Mouse (Mus musculus) midbrain, embryonic 12.5 days (tissue): Measurements from ENCODE around the gene Atrnl1. TPM values are rescaled to one million over a fixed set of nuclear protein-coding genes. Genes with fewer than 3 reads are reported as not detected.
A peak's percentile ranks its signal among the peaks of the same experiment; 100 is the strongest.

Experiments used
- ATAC-seq: fragments of 200-750 bp; cut with Nextera tagmentation; 2 replicates; pipeline ENCODE4 v1.8.0; 2017; ENCODE audit warnings: low read depth, moderate TSS enrichment, moderate library complexity; ENCODE audit not compliant: low FRiP score
- H3K27ac ChIP-seq: fragments of 300-500 bp; sonication (generic); replicated peaks from 2 replicates; pipeline ENCODE4 v1.5.1; 2016; ENCODE audit warnings: mild to moderate bottlenecking
- H3K27me3 ChIP-seq: fragments of 300-500 bp; sonication (generic); 2 replicates; pipeline ENCODE4 v1.6.1; 2016; ENCODE audit warnings: mild to moderate bottlenecking
- H3K36me3 ChIP-seq: fragments of 300-500 bp; sonication (generic); 2 replicates; pipeline ENCODE4 v1.6.1; 2016
- H3K4me1 ChIP-seq: fragments of 300-500 bp; sonication (generic); 2 replicates; pipeline ENCODE4 v1.6.1; 2016
- H3K4me2 ChIP-seq: fragments of 300-500 bp; sonication (generic); replicated peaks from 2 replicates; pipeline ENCODE4 v1.6.1; 2016; ENCODE audit warnings: mild to moderate bottlenecking, moderate library complexity
- H3K4me3 ChIP-seq: fragments of 300-500 bp; sonication (generic); 2 replicates; pipeline ENCODE4 v1.5.1; 2016; ENCODE audit warnings: mild to moderate bottlenecking
- H3K9ac ChIP-seq: fragments of 300-500 bp; sonication (generic); replicated peaks from 2 replicates; pipeline ENCODE4 v1.6.1; 2016; ENCODE audit warnings: mild to moderate bottlenecking, moderate library complexity
- H3K9me3 ChIP-seq: fragments of 300-500 bp; sonication (generic); 2 replicates; pipeline ENCODE4 v1.6.1; 2016; ENCODE audit warnings: mild to moderate bottlenecking
- WGBS: fragments of 180-500 bp; shearing (Covaris S2); methylation state at CpG from one replicate; pipeline ENCODE4 v1.1.7; 2016; 5-methylcytosine and 5-hydroxymethylcytosine counted together
- polyA plus RNA-seq: library from polyadenylated mRNA; unstranded; fragments of >200 nt; fragmentation: Nextera tagmentation; extraction: Ambion mirVana; gene quantifications from 2 replicates; pipeline ENCODE4 v1.2.1, GENCODE M21; 2016

The Atrnl1 gene
- polyA plus RNA-seq, 1 experiment from 2014 or later: 11.2 TPM

DNA sequence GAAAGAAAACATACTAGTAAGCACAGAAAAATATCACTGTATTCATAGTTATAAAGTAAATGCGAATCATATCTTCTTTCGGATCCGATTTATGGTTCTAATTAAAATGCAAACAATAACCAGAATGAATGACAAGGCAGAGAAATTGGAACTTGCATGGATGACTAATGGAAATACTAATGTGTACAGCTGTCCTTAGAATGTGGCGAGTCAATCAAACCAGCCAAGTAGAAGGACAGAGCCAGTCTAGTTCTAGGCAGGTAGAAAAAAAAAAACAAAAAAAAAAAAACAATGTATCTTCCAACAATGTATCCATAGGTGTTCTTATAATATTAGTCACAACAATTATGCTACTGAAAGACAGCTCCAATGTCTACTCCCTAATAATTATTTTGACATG is 116.2 kb downstream of the Atrnl1 start:
- H3K4me1 ChIP-seq: no peaks in the 10 kb centered on the region
- H3K9me3 ChIP-seq: no peaks in the 10 kb centered on the region
- ATAC-seq: no peak
- no peak overlapping the region for H3K4me2 ChIP-seq
- H3K27ac ChIP-seq: no peak overlapping the region
- H3K27me3 ChIP-seq: no peaks in the 10 kb centered on the region
- no peak overlapping the region for H3K9ac ChIP-seq
- H3K4me3 ChIP-seq: no peak overlapping the region
- WGBS: 95% methylated on average over 4 of the region's 4 CpGs
- peaks cover 3% of the 10 kb centered on the region; the same call in 1 of the 2 replicates for H3K36me3 ChIP-seq

- H3K4me2 ChIP-seq: no peak overlapping the region
- ATAC-seq: no peak
- WGBS: 90% methylated on average over 3 of the region's 3 CpGs
- no peak overlapping the region for H3K9ac ChIP-seq
- no peaks in the 10 kb centered on the region for H3K9me3 ChIP-seq
- H3K4me3 ChIP-seq: no peak overlapping the region
- H3K27me3 ChIP-seq: no peaks in the 10 kb centered on the region
- H3K4me1 ChIP-seq: no peaks in the 10 kb centered on the region
- H3K27ac ChIP-seq: no peak overlapping the region
- peaks cover 30% of the 10 kb centered on the region for H3K36me3 ChIP-seq
These were observed 126.6 kb downstream of the Atrnl1 start for GRCm38 (mm10) chr19:57737475-57737874.

DNA sequence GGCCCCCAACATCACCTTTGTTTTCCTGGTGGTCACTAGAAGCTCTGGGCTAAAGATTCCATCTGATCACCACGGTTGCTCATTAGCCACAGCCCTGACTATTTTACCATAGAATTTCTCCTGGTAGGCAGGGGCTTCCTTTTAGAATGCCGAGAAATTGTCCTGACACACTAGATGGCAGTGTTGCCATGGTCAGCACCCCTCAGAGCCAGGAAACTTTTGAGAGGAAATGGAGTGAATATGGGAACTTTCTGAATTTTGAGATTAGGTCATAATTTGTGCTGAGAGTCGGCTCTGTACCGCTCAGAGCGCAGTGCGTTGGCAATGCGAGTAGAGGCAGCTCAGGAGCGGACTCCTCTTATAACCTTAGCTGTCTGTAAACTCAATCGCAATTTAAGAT is 134.7 kb downstream of the Atrnl1 start:
- Histone ChIP-seq H3K36me3 (no peaks in the 10 kb centered on the region), H3K4me3 (no peak overlapping the region), H3K27ac (no peak overlapping the region), H3K4me2 (no peak overlapping the region), H3K27me3 (no peaks in the 10 kb centered on the region), H3K9me3 (no peaks in the 10 kb centered on the region), H3K4me1 (no peaks in the 10 kb centered on the region), H3K9ac (no peak overlapping the region)
- no peak for ATAC-seq
- WGBS: 67% methylated on average over 9 of the region's 9 CpGs

DNA sequence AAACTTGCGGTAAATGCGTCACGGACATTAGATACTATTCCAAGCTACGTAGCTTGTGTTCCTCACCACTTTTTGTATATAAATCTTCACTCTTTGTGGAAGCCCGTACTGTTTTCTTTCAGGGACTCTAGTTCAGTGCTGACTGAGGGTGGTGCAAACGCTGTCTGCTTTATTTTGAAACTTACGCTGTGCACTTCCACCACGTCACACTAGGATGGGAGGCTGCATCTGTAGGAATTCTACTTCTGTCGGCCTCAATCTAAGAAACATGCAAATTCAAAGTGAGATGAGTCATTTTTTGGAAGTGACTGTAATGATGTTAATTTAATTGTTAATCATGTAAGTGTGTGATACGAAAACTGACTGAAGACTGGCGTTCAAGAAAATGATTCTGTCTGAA is 135.7 kb downstream of the Atrnl1 start:
- H3K9me3 ChIP-seq: no peaks in the 10 kb centered on the region
- H3K27me3 ChIP-seq: no peaks in the 10 kb centered on the region
- no peak for ATAC-seq
- H3K27ac ChIP-seq: no peak overlapping the region
- H3K36me3 ChIP-seq: no peaks in the 10 kb centered on the region
- no peaks in the 10 kb centered on the region for H3K4me1 ChIP-seq
- no peak overlapping the region for H3K4me2 ChIP-seq
- no peak overlapping the region for H3K9ac ChIP-seq
- no peak overlapping the region for H3K4me3 ChIP-seq
- 90% methylated on average over 11 of the region's 11 CpGs for WGBS

DNA sequence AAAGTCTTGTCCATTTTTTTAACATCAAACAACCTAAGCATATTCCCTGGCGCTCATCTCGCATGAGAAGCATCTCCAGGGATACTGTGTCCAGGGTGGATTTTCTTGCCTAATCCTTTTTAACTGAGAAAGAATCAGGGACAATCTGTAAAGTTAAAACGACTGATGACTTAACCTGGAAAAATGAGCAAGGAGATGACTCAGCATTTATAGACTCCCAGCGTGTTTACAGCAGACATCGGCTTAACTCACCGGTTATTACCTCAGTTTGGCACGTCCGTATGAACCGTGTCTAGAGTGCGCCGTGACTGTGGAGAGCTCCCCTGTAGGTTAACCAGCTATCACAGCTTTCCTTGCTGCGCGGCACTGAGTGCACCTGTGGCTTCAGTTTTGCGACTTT is 141.4 kb downstream of the Atrnl1 start:
- peaks cover 10% of the 10 kb centered on the region; the same call in 1 of the 2 replicates for H3K36me3 ChIP-seq
- H3K4me1 ChIP-seq: no peaks in the 10 kb centered on the region
- no peak overlapping the region for H3K4me3 ChIP-seq
- H3K27ac ChIP-seq: no peak overlapping the region
- no peak overlapping the region for H3K4me2 ChIP-seq
- no peak overlapping the region for H3K9ac ChIP-seq
- 88% methylated on average over 14 of the region's 14 CpGs for WGBS
- no peaks in the 10 kb centered on the region for H3K9me3 ChIP-seq
- ATAC-seq: no peak
- no peaks in the 10 kb centered on the region for H3K27me3 ChIP-seq

DNA sequence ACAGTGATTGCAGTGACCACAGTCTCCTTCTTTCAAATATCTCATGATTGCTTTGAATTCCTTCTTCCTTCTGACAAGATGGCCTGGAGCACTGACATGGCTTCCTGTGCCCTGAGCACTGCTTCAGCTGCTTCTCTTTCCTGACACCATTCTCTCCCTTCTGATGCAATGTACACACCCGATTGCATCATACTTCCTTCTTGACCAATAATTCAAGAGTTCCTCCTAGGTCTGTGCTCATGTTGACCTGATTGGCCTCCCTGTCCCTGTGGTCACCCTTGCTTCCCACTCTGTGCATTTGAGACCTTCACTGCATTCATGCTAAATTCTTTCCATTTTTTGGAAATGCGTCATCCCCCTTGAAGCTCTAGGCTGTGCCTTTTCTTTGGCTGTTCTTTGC is 151.7 kb downstream of the Atrnl1 start:
- no peak for ATAC-seq
- Histone ChIP-seq H3K27ac (no peak overlapping the region), H3K27me3 (no peaks in the 10 kb centered on the region), H3K36me3 (peaks cover 3% of the 10 kb centered on the region; the same call in 1 of the 2 replicates), H3K4me2 (no peak overlapping the region), H3K9ac (no peak overlapping the region), H3K9me3 (no peaks in the 10 kb centered on the region), H3K4me3 (no peak overlapping the region), H3K4me1 (no peaks in the 10 kb centered on the region)
- WGBS: 95% methylated on average over 2 of the region's 2 CpGs

DNA sequence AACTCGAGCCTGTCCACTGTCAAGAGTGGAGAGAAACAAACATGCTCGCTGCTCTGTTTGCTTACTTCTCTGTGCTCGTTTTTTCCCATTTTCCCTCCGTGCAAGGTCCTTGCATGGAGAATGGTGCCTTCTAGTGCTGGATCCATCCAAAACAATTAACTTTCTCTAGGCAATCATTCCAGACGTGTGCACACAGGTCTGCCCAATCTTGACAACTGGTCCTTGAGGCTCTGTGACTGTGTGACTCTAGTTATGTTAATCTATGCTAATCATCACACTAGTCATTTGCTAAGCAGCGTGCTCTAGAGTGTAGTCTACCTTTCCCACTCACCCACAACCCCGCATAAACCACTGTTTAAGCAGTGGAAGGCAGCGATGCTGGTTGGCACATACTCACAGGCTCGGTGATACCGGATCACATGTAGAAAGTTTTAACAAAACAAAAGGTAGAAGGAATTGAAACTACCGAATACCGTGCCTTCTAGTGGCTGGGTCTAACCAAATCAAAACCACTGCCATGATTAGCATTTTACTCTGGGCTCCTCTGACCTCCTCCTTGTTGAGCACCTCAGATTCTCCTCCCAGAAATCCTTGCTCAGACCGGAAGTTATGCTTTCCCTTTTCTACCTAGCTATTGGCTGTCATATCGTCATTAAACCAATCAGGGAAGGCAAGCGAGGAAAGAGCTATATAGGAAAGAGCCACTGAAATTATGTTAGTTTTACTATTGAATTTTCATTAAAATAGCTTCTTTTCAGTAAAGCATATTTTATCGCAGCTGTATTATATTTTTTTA is 153.9 kb downstream of the Atrnl1 start:
- WGBS: 80% methylated on average over 16 of the region's 16 CpGs

DNA sequence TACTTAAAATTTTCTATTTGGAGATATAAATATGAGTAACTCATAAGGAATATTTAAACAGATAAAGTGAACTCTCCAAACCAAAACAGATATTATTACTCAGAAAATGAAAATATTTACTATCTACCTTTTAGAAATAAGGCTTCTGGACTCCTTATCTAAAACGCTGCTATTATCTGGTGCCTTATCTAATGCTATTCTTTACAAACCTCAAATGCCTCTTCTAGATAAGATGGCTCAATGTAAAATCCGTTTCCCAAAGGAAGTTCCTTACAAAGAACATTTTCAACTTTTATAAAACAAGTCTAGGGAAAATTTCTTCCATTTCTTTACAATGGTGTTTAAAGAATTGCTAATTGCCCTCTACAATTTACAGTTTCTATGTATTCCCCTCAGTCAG is 156.2 kb downstream of the Atrnl1 start:
- WGBS: 89% methylated on average over 2 of the region's 2 CpGs
- Histone ChIP-seq H3K9me3 (no peaks in the 10 kb centered on the region), H3K9ac (no peak overlapping the region), H3K27ac (no peak overlapping the region), H3K4me1 (no peaks in the 10 kb centered on the region), H3K4me3 (no peak overlapping the region), H3K27me3 (no peaks in the 10 kb centered on the region), H3K4me2 (no peak overlapping the region), H3K36me3 (no peaks in the 10 kb centered on the region; the same call in 1 of the 2 replicates)
- ATAC-seq: no peak

More for the DNA sequence above, 153.9 kb downstream of the Atrnl1 start:
- H3K36me3 ChIP-seq: peaks cover 3% of the 10 kb centered on the region; the same call in 1 of the 2 replicates
- no peaks in the 10 kb centered on the region for H3K4me1 ChIP-seq
- ATAC-seq: no peak
- H3K4me2 ChIP-seq: no peak overlapping the region
- H3K4me3 ChIP-seq: no peak overlapping the region
- no peak overlapping the region for H3K27ac ChIP-seq
- H3K9ac ChIP-seq: no peak overlapping the region
- no peaks in the 10 kb centered on the region for H3K9me3 ChIP-seq
- no peaks in the 10 kb centered on the region for H3K27me3 ChIP-seq

GRCm38 (mm10) chr19:57768661-57769060 is 157.8 kb downstream of the Atrnl1 start:
- ATAC-seq: no peak
- no peak overlapping the region for H3K9ac ChIP-seq
- H3K4me3 ChIP-seq: no peak overlapping the region
- H3K27ac ChIP-seq: no peak overlapping the region
- WGBS: 90% methylated on average over 11 of the region's 11 CpGs
- no peaks in the 10 kb centered on the region for H3K4me1 ChIP-seq
- H3K9me3 ChIP-seq: no peaks in the 10 kb centered on the region
- no peaks in the 10 kb centered on the region for H3K36me3 ChIP-seq
- H3K27me3 ChIP-seq: no peaks in the 10 kb centered on the region
- H3K4me2 ChIP-seq: no peak overlapping the region

- no peaks in the 10 kb centered on the region for H3K9me3 ChIP-seq
- H3K4me1 ChIP-seq: peaks cover 4% of the 10 kb centered on the region; the same call in 1 of the 2 replicates
- no peak overlapping the region for H3K9ac ChIP-seq
- no peaks in the 10 kb centered on the region for H3K36me3 ChIP-seq
- no peak for ATAC-seq
- no peaks in the 10 kb centered on the region for H3K27me3 ChIP-seq
- H3K27ac ChIP-seq: no peak overlapping the region
- WGBS: 90% methylated on average over 3 of the region's 3 CpGs
- H3K4me2 ChIP-seq: no peak overlapping the region
- no peak overlapping the region for H3K4me3 ChIP-seq
These were observed 171.7 kb downstream of the Atrnl1 start for GRCm38 (mm10) chr19:57782366-57783089.

- Histone ChIP-seq H3K27ac (0 out of 2 replicates have a peak overlapping the region, but pooled peaks have one; percentile 1), H3K36me3 (no peaks in the 10 kb centered on the region; the same call in 1 of the 2 replicates), H3K4me2 (no peak overlapping the region), H3K9me3 (no peaks in the 10 kb centered on the region), H3K9ac (no peak overlapping the region), H3K4me1 (peaks cover 4% of the 10 kb centered on the region; the same call in 1 of the 2 replicates), H3K4me3 (no peak overlapping the region), H3K27me3 (no peaks in the 10 kb centered on the region)
- 73% methylated on average over 5 of the region's 5 CpGs for WGBS
- ATAC-seq: no peak
These were observed 175.9 kb downstream of the Atrnl1 start for GRCm38 (mm10) chr19:57786699-57787098.

- no peaks in the 10 kb centered on the region for H3K4me1 ChIP-seq
- H3K36me3 ChIP-seq: 0 out of 2 replicates have a peak, but pooled peaks cover 4% of the 10 kb centered on the region
- H3K4me2 ChIP-seq: no peak overlapping the region
- H3K9me3 ChIP-seq: no peaks in the 10 kb centered on the region
- no peaks in the 10 kb centered on the region for H3K27me3 ChIP-seq
- WGBS: 95% methylated on average over 9 of the region's 9 CpGs
- no peak for ATAC-seq
- no peak overlapping the region for H3K4me3 ChIP-seq
- no peak overlapping the region for H3K27ac ChIP-seq
- H3K9ac ChIP-seq: no peak overlapping the region
These were observed 191.4 kb downstream of the Atrnl1 start for GRCm38 (mm10) chr19:57802207-57802606.
